Mouse (Mus musculus) yolk sac, embryonic 10.5 days (tissue): ENCODE results near the gene Prdm10.

Source experiments
- DNase-seq: peaks from one replicate; pipeline ENCODE4 v3.0.0-alpha.2; 2017; ENCODE audit warnings: low spot score

Prdm10 gene

GRCm38 (mm10) chr9:31304358-31304757, 24.0 kb downstream of the Prdm10 start:
- DNase-seq: no peak

- no peak for DNase-seq
Measured at GRCm38 (mm10) chr9:31305117-31305516, 24.8 kb downstream of the Prdm10 start.

- DNase-seq: no peak
Measured at GRCm38 (mm10) chr9:31305807-31306206, 25.5 kb downstream of the Prdm10 start.

GRCm38 (mm10) chr9:31307232-31307631, 26.9 kb downstream of the Prdm10 start:
- DNase-seq: no peak

- no peak for DNase-seq
Measured at GRCm38 (mm10) chr9:31309041-31309440, 28.7 kb downstream of the Prdm10 start.

GRCm38 (mm10) chr9:31310662-31311061, 30.3 kb downstream of the Prdm10 start:
- no peak for DNase-seq

- DNase-seq: no peak
Measured at GRCm38 (mm10) chr9:31313876-31314275, 33.5 kb downstream of the Prdm10 start.

- DNase-seq: no peak
Measured at GRCm38 (mm10) chr9:31315983-31316382, 35.6 kb downstream of the Prdm10 start.

- DNase-seq: no peak
Measured at GRCm38 (mm10) chr9:31318956-31319355, 38.6 kb downstream of the Prdm10 start.

GRCm38 (mm10) chr9:31320734-31321133, 40.4 kb downstream of the Prdm10 start:
- no peak for DNase-seq

GRCm38 (mm10) chr9:31321526-31321925, 41.2 kb downstream of the Prdm10 start:
- no peak for DNase-seq

- no peak for DNase-seq
Measured at GRCm38 (mm10) chr9:31322090-31322489, 41.8 kb downstream of the Prdm10 start.

- DNase-seq: no peak
Measured at GRCm38 (mm10) chr9:31330816-31331215, 50.5 kb downstream of the Prdm10 start.

GRCm38 (mm10) chr9:31331246-31331645, 50.9 kb downstream of the Prdm10 start:
- DNase-seq: no peak

- no peak for DNase-seq
Measured at GRCm38 (mm10) chr9:31331906-31332305, 51.6 kb downstream of the Prdm10 start.

- DNase-seq: no peak
Measured at GRCm38 (mm10) chr9:31332826-31333225, 52.5 kb downstream of the Prdm10 start.

- DNase-seq: no peak
Measured at GRCm38 (mm10) chr9:31334991-31335390, 54.7 kb downstream of the Prdm10 start.

- no peak for DNase-seq
Measured at GRCm38 (mm10) chr9:31344289-31344831, 64.0 kb downstream of the Prdm10 start.

GRCm38 (mm10) chr9:31346575-31347080, 66.3 kb downstream of the Prdm10 start:
- DNase-seq: peak; percentile 58

GRCm38 (mm10) chr9:31348458-31348857, 68.1 kb downstream of the Prdm10 start:
- DNase-seq: no peak

- peak; percentile 55 for DNase-seq
Measured at GRCm38 (mm10) chr9:31348915-31349314, 68.6 kb downstream of the Prdm10 start.

GRCm38 (mm10) chr9:31352716-31353115, 72.4 kb downstream of the Prdm10 start:
- DNase-seq: no peak

- no peak for DNase-seq
Measured at GRCm38 (mm10) chr9:31353518-31353917, 73.2 kb downstream of the Prdm10 start.

GRCm38 (mm10) chr9:31354051-31354450, 73.7 kb downstream of the Prdm10 start:
- DNase-seq: peak; percentile 83
